Comparison of ENCODE assay signal across 21 mouse cellular contexts in genomic region chr16:93013256-93013655, GRCm38 (mm10).
A peak's percentile ranks its signal among the peaks of the same experiment; 100 is the strongest.
DNase-seq lines count a peak whose midpoint lies in the region; ATAC-seq and TF ChIP-seq lines count a peak whose summit lies in the region.
"Had no signal": no experiment of that assay in that cellular context is flagged by ENCODE, and none has a peak within 500 bp of the region (broad histone marks: within the 10 kb centered on the region; RNA-seq: fewer than 3 reads in every experiment).

No protein-coding gene starts in this region.

- 65% methylated on average over 7 of the region's 7 CpGs for WGBS in kidney, adult 2 months
- 84% methylated on average over 7 of the region's 7 CpGs for WGBS in kidney, embryonic 14.5 days

- H3K9ac ChIP-seq in kidney, embryonic 14.5 days (ENCODE audit: low read depth, low read length) = no peak overlapping the region
- H3K9ac ChIP-seq: embryonic facial prominence, embryonic 15.5 days; forebrain, embryonic 15.5 days; heart, embryonic 13.5 days; hindbrain, embryonic 13.5 days had no signal

- no peaks in the 10 kb centered on the region for H3K4me1 ChIP-seq in kidney, adult 2 months (ENCODE audit: control insufficient read depth, insufficient read depth, low read length)
- no peaks in the 10 kb centered on the region for H3K4me1 ChIP-seq in kidney, embryonic 14.5 days (ENCODE audit: control insufficient read depth, insufficient read depth, low read length)
- H3K4me1 ChIP-seq: forebrain, embryonic 15.5 days; heart, embryonic 13.5 days; hindbrain, embryonic 13.5 days had no signal

- no peak overlapping the region for H3K4me2 ChIP-seq in kidney, embryonic 14.5 days (replicated peaks; ENCODE audit: low read depth, low read length)
- H3K4me2 ChIP-seq: embryonic facial prominence, embryonic 15.5 days; forebrain, embryonic 15.5 days; heart, embryonic 13.5 days; hindbrain, embryonic 13.5 days had no signal

- ATAC-seq in kidney, embryonic 14.5 days (ENCODE audit: low FRiP score, low TSS enrichment) = no peak
- peak; percentile 30; the same call in 1 of the 2 replicates for ATAC-seq in granulocyte monocyte progenitor cell, adult 5-6 weeks (replicated peaks; ENCODE audit: poor library complexity, severe bottlenecking)
- ATAC-seq: activated CD4-positive, CD25-positive, alpha-beta regulatory T cell, adult 4 months; forebrain, embryonic 15.5 days; hindbrain, postnatal 0 days; Patski had no signal

- H3K27ac ChIP-seq in kidney, adult 2 months (ENCODE audit: insufficient read depth, low read depth, low read length) = no peak overlapping the region
- H3K27ac ChIP-seq in kidney, embryonic 14.5 days (ENCODE audit: low read depth, low read length) = no peak overlapping the region
- H3K27ac ChIP-seq: embryonic facial prominence, embryonic 15.5 days; forebrain, embryonic 15.5 days; heart, embryonic 13.5 days; hindbrain, embryonic 13.5 days; hindbrain, postnatal 0 days had no signal

- TF ChIP-seq CTCF in kidney, adult 2 months (conservative IDR thresholded peaks at IDR 0.05; ENCODE audit: insufficient read depth, insufficient read length, low read depth, low read length) = no peak

- peak; percentile 21 to 63 for DNase-seq in adrenal gland, adult (ENCODE audit: inconsistent age in 2 of 2, low spot score in 1 of 2)
- no peak for DNase-seq in adrenal gland, postnatal 10 days
- DNase-seq in kidney, adult 2 months = peak; percentile 4
- DNase-seq in 3T3-L1 (ENCODE audit: low read depth, low spot score) = peak; percentile 20
- no peak for DNase-seq in thymus, postnatal 25 days
- DNase-seq: adrenal gland, postnatal 25 days; cerebellum, adult 2 months; cerebellum, postnatal 14 days; embryo, embryonic 11 days; gastrocnemius, postnatal 36 days; heart, postnatal 4 days had no signal

- no peaks in the 10 kb centered on the region for H3K27me3 ChIP-seq in kidney, adult 2 months (replicated peaks; ENCODE audit: control insufficient read depth, insufficient read depth, low read length)
- no peaks in the 10 kb centered on the region for H3K27me3 ChIP-seq in kidney, embryonic 14.5 days (ENCODE audit: control insufficient read depth, insufficient read depth, low read length)
- H3K27me3 ChIP-seq: embryonic facial prominence, embryonic 15.5 days; forebrain, embryonic 15.5 days; Patski had no signal

- no peaks in the 10 kb centered on the region for H3K36me3 ChIP-seq in kidney, adult 2 months (ENCODE audit: control insufficient read depth, insufficient read depth, low read length)
- no peaks in the 10 kb centered on the region for H3K36me3 ChIP-seq in kidney, embryonic 14.5 days (ENCODE audit: control insufficient read depth, insufficient read depth, low read length)
- H3K36me3 ChIP-seq: embryonic facial prominence, embryonic 15.5 days; forebrain, embryonic 15.5 days; heart, embryonic 13.5 days; hindbrain, embryonic 13.5 days had no signal

- no peak for TF ChIP-seq POLR2A in kidney, adult 2 months (IDR thresholded peaks at IDR 0.05; ENCODE audit: low read depth, low read length)

- H3K9me3 ChIP-seq in kidney, embryonic 14.5 days (ENCODE audit: control insufficient read depth, low read length) = no peaks in the 10 kb centered on the region
- H3K9me3 ChIP-seq: embryonic facial prominence, embryonic 15.5 days; forebrain, embryonic 15.5 days; heart, embryonic 13.5 days; hindbrain, embryonic 13.5 days had no signal

- H3K4me3 ChIP-seq in kidney, adult 2 months (ENCODE audit: insufficient read depth, low read depth, low read length) = no peak overlapping the region
- no peak overlapping the region for H3K4me3 ChIP-seq in kidney, embryonic 14.5 days (ENCODE audit: low read length)
- H3K4me3 ChIP-seq: embryonic facial prominence, embryonic 15.5 days; erythroblast, embryonic 14.5 days; forebrain, embryonic 15.5 days; heart, embryonic 13.5 days; hindbrain, embryonic 13.5 days had no signal

Comparison
In these comparisons a context has a peak if more than half of its experiments do, and no peak if none do; other contexts are left out.
1. DNase-seq: peak in adrenal gland, adult (2 of 2), kidney, adult 2 months (single experiment) and 3T3-L1 (single experiment); none in adrenal gland, postnatal 10 days (single experiment) and thymus, postnatal 25 days (single experiment).